Mouse (Mus musculus) heart, embryonic 10.5 days (tissue): ENCODE measurements around the gene Ttyh2. TPM values are rescaled to one million over a fixed set of nuclear protein-coding genes. Genes with fewer than 3 reads are reported as not detected.

Experiments
- DNase-seq: peaks from one replicate; pipeline ENCODE4 v3.0.0-alpha.2; 2017; ENCODE audit warnings: low spot score
- H3K27ac ChIP-seq: fragments of 300-500 bp; sonication (generic); 2 replicates; pipeline ENCODE4 v1.5.1; 2016; ENCODE audit warnings: mild to moderate bottlenecking
- H3K27me3 ChIP-seq: fragments of 300-500 bp; sonication (generic); 2 replicates; pipeline ENCODE4 v1.6.1; 2016; ENCODE audit warnings: mild to moderate bottlenecking; ENCODE audit not compliant: poor library complexity, insufficient read depth, severe bottlenecking
- H3K36me3 ChIP-seq: fragments of 300-500 bp; sonication (generic); 2 replicates; pipeline ENCODE4 v1.6.1; 2016; ENCODE audit warnings: mild to moderate bottlenecking, moderate library complexity
- H3K4me1 ChIP-seq: fragments of 300-500 bp; sonication (generic); 2 replicates; pipeline ENCODE4 v1.6.1; 2016; ENCODE audit warnings: mild to moderate bottlenecking
- H3K4me3 ChIP-seq: fragments of 300-500 bp; sonication (generic); 2 replicates; pipeline ENCODE4 v1.5.1; 2016; ENCODE audit warnings: mild to moderate bottlenecking, moderate library complexity
- H3K9me3 ChIP-seq: fragments of 300-500 bp; sonication (generic); 2 replicates; pipeline ENCODE4 v1.6.1; 2016; ENCODE audit warnings: mild to moderate bottlenecking, moderate library complexity
- WGBS: fragments of 180-500 bp; shearing (Covaris S2); methylation state at CpG from one replicate; pipeline ENCODE4 v1.1.7; 2016; 5-methylcytosine and 5-hydroxymethylcytosine counted together
- polyA plus RNA-seq: library from polyadenylated mRNA; unstranded; fragments of >200 nt; fragmentation: Nextera tagmentation; extraction: Ambion mirVana; gene quantifications from 2 replicates; pipeline ENCODE4 v1.2.1, GENCODE M21; 2016

Gene Ttyh2
- polyA plus RNA-seq, 1 experiment from 2014 or later: 4.8 TPM

DNA sequence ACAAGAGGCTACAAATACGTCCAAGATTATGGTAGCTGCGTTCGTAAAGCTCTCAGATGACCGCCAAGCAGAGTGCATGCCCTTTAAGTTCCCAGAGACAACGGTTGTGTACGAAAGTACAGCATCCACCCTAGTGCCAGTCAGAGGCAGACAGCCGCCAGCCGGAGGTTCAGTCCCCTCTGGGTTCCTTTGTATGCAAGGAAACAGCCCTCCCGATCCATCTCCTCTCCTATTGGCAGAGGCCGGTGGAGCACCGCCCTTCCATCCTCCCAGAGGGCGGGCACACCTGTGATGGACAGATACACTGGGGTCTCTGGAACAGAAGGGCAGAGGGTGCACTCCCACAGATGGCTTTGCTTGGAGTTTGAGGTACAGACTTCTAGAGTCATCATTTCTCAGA lies 33.0 kb upstream of the Ttyh2 start:
- DNase-seq: no peak
- 53% methylated on average over 12 of the region's 12 CpGs for WGBS
- no peaks in the 10 kb centered on the region for H3K9me3 ChIP-seq
- H3K27ac ChIP-seq: no peak overlapping the region
- H3K36me3 ChIP-seq: no peaks in the 10 kb centered on the region
- no peak overlapping the region for H3K4me3 ChIP-seq
- H3K4me1 ChIP-seq: peaks cover 15% of the 10 kb centered on the region
- peaks cover 42% of the 10 kb centered on the region for H3K27me3 ChIP-seq

DNA sequence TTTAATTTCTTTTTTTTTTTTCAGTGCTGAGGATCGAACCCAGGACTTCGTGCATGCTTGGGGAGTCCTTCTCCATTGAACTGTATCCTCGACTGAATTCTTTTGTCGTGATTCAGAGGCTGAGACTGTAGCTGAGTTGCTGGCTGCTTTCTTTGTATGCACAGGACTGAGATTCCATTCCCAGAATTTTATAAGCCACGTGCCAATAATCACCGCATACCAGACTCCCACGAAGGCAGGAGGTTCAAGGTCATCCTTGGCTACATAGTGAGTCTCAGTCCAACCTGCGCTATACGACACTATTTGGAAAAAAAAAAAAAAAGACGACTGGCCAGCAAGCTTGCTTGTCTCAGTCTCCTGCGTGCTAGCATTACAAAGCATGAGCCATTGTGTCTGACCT lies 32.3 kb upstream of the Ttyh2 start:
- H3K4me3 ChIP-seq: no peak overlapping the region
- DNase-seq: no peak
- H3K9me3 ChIP-seq: no peaks in the 10 kb centered on the region
- H3K27me3 ChIP-seq: peaks cover 35% of the 10 kb centered on the region
- H3K4me1 ChIP-seq: peaks cover 15% of the 10 kb centered on the region
- 77% methylated on average over 11 of the region's 11 CpGs for WGBS
- no peaks in the 10 kb centered on the region for H3K36me3 ChIP-seq
- no peak overlapping the region for H3K27ac ChIP-seq

DNA sequence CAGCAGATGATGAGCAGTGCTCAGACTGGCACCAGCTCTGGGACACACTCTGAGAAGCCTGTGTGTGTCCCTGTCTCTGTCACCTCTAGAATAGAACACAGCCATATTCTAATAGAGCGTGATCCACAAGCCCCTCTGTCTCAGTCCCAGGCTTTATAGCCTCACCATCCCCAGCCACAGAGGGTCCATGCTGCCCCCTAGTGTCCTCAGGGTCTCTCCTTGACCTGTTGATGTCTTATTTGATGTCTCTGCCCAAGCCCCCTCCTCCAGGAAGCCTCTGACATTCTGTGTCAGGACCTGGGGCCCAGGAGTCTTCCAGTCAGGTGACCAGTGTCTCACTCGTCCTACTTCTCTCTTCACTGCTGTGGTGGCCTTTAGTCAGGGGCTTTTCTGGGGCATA lies 31.1 kb upstream of the Ttyh2 start:
- H3K4me3 ChIP-seq: no peak overlapping the region
- 49% methylated on average over 2 of the region's 2 CpGs for WGBS

DNA sequence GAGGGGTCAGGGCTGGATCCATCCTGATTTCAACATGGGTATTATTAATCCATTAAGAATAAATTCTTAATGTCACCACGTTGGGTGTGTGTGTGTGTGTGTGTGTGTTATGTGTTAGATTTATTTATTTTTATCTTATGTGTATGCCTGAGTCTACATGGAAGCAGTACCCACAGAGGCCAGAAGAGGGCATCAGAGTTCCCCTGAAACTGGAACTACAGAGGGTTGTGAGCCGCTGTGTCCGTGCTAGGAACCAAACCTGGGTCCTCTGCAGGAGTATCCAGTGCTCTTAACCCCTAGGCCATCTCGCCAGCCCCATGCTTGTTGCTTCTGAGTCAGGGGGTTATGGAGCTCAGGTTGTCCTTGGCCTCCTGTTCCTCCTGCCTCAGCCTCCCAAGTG lies 25.7 kb upstream of the Ttyh2 start:
- 55% methylated on average over 4 of the region's 4 CpGs for WGBS
- 0 out of 2 replicates have a peak, but pooled peaks cover under 1% of the 10 kb centered on the region for H3K4me1 ChIP-seq
- no peaks in the 10 kb centered on the region for H3K9me3 ChIP-seq
- no peak overlapping the region for H3K4me3 ChIP-seq
- no peak overlapping the region for H3K27ac ChIP-seq
- H3K36me3 ChIP-seq: no peaks in the 10 kb centered on the region
- no peak for DNase-seq
- peaks cover 12% of the 10 kb centered on the region for H3K27me3 ChIP-seq

More for the DNA sequence above, 31.1 kb upstream of the Ttyh2 start:
- Histone ChIP-seq H3K27me3 (peaks cover 23% of the 10 kb centered on the region), H3K27ac (no peak overlapping the region), H3K36me3 (no peaks in the 10 kb centered on the region), H3K9me3 (no peaks in the 10 kb centered on the region), H3K4me1 (peaks cover 15% of the 10 kb centered on the region)
- DNase-seq: no peak

DNA sequence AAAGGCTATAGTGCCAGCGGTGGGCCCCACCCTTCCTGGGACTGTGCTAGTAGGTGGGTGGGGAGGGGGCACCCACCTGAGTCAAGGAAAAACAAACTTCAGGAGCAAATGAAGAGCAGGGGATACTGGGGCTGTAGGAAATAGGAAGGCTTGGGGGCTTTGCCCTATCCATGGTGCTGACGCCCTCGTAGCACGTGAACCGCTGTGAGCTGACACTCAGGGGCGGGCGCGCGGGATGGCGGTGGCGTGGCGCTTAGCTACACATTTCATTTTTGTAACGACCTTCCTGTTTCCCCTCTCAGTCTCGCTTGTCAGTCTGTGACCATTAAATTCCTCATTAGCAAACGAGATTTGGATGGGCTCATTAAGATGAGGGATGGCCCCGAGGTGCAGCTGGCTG lies 22.7 kb upstream of the Ttyh2 start:
- Histone ChIP-seq H3K4me1 (peaks cover 9% of the 10 kb centered on the region; the same call in 1 of the 2 replicates), H3K9me3 (no peaks in the 10 kb centered on the region), H3K27me3 (peaks cover 42% of the 10 kb centered on the region), H3K4me3 (no peak overlapping the region), H3K36me3 (no peaks in the 10 kb centered on the region), H3K27ac (no peak overlapping the region)
- no peak for DNase-seq
- 5% methylated on average over 16 of the region's 16 CpGs for WGBS

DNA sequence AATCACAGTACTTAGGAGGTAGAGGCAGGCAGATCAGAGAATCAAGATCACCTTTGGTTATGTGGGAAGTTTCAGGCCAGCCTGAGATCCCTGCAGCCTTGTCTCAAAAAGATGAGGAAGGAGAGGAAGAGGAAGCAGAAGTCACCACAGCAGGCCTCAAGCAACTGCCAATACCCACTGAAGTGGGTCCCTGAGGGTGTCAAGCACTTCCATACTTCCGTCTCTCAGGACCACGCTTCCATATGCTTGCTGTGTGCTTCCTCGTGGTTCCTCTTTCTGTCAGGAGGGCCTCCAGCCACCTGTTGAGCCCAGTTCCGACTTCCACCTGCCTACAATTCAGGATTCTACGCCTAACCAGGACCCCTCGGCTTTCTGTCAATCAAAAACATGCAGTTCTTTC lies 21.6 kb upstream of the Ttyh2 start:
- 81% methylated on average over 6 of the region's 6 CpGs for WGBS

DNA sequence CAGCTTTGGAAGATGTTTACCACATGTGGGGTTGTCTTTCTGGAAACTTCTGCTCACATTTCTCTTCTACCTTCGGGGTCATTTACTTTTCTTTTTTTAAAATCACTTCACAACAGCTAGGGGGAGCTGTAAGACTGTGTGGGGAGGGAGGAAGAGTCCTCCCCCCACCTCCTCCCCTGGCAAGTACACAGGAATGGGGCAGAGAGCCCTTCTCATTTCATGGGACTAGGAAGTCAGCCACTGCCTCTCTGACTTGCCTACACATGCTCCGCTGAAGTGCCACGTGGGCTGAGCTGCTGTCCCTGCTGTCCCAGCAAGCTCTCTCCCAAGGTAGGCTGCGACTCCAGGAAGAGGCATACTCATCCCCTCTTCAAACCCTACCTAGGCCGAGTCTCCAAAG lies 20.7 kb upstream of the Ttyh2 start:
- H3K36me3 ChIP-seq: no peaks in the 10 kb centered on the region
- H3K27me3 ChIP-seq: peaks cover 44% of the 10 kb centered on the region
- WGBS: 57% methylated on average over 5 of the region's 5 CpGs
- DNase-seq: no peak
- no peak overlapping the region for H3K4me3 ChIP-seq
- H3K4me1 ChIP-seq: peaks cover 9% of the 10 kb centered on the region; the same call in 1 of the 2 replicates
- H3K27ac ChIP-seq: no peak overlapping the region
- H3K9me3 ChIP-seq: no peaks in the 10 kb centered on the region

More for the DNA sequence above, 21.6 kb upstream of the Ttyh2 start:
- H3K27me3 ChIP-seq: peaks cover 44% of the 10 kb centered on the region
- H3K9me3 ChIP-seq: no peaks in the 10 kb centered on the region
- no peaks in the 10 kb centered on the region for H3K36me3 ChIP-seq
- H3K4me1 ChIP-seq: peaks cover 9% of the 10 kb centered on the region; the same call in 1 of the 2 replicates
- no peak overlapping the region for H3K27ac ChIP-seq
- H3K4me3 ChIP-seq: no peak overlapping the region
- DNase-seq: no peak

DNA sequence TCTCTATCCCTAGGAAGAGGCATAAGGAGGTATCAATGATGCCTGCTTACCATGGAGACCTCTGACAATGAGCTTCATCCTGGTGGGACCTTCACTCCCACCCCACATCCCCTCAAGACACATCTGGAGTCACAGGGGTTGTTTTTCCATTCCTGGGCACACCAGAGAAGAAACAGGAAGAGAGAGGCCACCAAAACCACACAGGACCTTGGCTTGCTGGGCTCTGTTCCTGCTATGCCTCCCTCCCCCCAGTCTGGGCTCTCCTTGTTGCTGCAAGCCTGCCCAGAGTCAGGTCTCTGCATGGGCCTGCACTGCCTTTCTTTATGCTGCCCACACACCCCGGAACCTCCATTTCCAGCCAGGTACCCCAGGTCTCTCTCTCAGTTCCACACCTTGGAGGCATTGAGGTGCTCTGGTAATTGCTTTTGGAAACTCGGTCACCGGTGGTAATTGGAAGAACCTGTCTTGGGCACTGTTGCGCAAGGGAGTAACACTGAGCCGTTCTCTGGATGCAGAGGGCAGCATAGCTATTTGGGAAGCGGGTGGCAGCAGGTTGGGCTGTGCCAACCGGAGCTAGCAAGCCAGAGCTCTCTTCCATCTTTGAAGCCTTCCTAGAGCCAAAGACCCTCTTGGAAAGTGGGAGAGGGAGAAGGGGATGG lies 19.8 kb upstream of the Ttyh2 start:
- peaks cover 44% of the 10 kb centered on the region for H3K27me3 ChIP-seq
- H3K4me1 ChIP-seq: peaks cover 9% of the 10 kb centered on the region; the same call in 1 of the 2 replicates
- DNase-seq: no peak
- H3K9me3 ChIP-seq: no peaks in the 10 kb centered on the region
- H3K4me3 ChIP-seq: no peak overlapping the region
- no peaks in the 10 kb centered on the region for H3K36me3 ChIP-seq
- no peak overlapping the region for H3K27ac ChIP-seq
- 75% methylated on average over 7 of the region's 7 CpGs for WGBS

DNA sequence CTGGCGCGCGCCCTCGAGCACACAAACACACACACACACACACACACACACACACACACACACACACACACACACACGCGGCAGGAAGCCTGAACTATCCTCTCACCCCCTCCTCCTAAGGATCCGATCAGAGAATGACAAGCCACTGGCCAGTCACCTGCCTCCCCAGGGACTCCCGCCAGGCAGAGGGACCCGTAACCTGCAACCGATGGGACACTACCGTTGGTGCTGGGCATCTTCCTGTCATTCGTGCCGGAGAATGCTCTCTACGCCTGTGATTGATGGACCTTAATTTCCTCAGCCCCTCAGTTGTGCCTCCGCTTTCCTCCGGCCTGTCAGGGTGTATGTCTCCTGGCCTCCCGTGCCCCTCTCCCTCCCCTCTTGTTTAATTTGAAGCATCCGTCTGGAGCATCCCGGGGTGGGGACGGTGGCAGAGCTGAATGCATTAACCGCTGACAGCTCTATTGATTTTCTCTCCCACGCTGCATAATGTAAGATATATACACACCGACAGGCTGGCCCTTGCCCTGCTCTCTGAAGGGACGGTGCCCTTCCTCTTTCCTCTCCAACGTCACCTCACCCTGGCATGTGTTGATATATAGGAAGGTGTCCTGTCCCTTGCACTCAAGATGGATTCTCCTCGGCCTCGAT lies 18.1 kb upstream of the Ttyh2 start:
- WGBS: 45% methylated on average over 25 of the region's 27 CpGs
- H3K9me3 ChIP-seq: no peaks in the 10 kb centered on the region
- no peak for DNase-seq
- no peak overlapping the region for H3K27ac ChIP-seq
- peaks cover 45% of the 10 kb centered on the region for H3K27me3 ChIP-seq
- peaks cover 9% of the 10 kb centered on the region; the same call in 1 of the 2 replicates for H3K4me1 ChIP-seq
- H3K4me3 ChIP-seq: no peak overlapping the region
- no peaks in the 10 kb centered on the region for H3K36me3 ChIP-seq

DNA sequence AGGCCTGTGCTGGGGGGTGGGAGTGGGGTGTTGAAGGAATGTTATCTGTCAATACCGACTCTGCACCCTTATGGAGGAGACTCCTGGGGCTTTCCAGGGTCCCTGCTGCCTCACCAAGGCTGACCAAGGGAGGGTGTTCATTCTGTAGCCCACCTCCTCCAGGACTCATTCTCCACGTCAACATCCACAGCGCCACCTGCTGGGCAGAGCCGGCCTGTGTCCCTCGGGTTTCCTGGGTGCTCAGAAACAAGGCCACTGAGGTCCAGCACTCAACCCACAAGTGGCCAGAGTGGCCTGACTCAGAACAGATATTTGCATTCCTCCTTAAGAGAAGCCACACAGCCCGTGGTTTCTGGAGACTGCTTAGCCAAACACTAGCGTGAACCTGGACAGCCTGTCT lies 17.5 kb upstream of the Ttyh2 start:
- no peak for DNase-seq
- WGBS: 12% methylated on average over 7 of the region's 7 CpGs
- peaks cover 9% of the 10 kb centered on the region; the same call in 1 of the 2 replicates for H3K4me1 ChIP-seq

DNA sequence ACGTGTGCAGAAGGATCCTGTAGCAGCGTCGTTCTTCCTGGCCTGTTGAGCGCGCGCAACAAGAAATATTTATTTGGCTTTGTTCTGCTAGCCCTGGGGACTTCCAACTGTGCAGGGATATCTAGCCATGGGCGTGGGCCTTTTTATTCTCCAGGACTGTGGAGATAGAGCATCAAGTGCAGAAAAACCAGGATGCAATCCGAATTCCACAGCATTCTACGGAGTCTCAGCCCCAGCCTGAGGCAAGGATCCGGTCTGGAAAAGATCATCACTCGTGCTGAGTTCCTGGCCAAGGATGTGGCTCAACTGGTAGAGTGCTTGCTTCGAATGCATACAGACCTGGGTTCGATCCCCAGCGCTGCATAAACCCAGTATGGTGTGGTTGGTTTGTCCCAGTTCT lies 13.1 kb upstream of the Ttyh2 start:
- no peak overlapping the region for H3K27ac ChIP-seq
- peaks cover 34% of the 10 kb centered on the region for H3K27me3 ChIP-seq
- no peak for DNase-seq
- no peaks in the 10 kb centered on the region for H3K9me3 ChIP-seq
- WGBS: 85% methylated on average over 14 of the region's 14 CpGs
- peaks cover 2% of the 10 kb centered on the region; the same call in 1 of the 2 replicates for H3K4me1 ChIP-seq
- no peaks in the 10 kb centered on the region for H3K36me3 ChIP-seq
- no peak overlapping the region for H3K4me3 ChIP-seq

More for the DNA sequence above, 17.5 kb upstream of the Ttyh2 start:
- no peaks in the 10 kb centered on the region for H3K36me3 ChIP-seq
- no peaks in the 10 kb centered on the region for H3K9me3 ChIP-seq
- H3K27me3 ChIP-seq: peaks cover 46% of the 10 kb centered on the region
- no peak overlapping the region for H3K4me3 ChIP-seq
- H3K27ac ChIP-seq: no peak overlapping the region

DNA sequence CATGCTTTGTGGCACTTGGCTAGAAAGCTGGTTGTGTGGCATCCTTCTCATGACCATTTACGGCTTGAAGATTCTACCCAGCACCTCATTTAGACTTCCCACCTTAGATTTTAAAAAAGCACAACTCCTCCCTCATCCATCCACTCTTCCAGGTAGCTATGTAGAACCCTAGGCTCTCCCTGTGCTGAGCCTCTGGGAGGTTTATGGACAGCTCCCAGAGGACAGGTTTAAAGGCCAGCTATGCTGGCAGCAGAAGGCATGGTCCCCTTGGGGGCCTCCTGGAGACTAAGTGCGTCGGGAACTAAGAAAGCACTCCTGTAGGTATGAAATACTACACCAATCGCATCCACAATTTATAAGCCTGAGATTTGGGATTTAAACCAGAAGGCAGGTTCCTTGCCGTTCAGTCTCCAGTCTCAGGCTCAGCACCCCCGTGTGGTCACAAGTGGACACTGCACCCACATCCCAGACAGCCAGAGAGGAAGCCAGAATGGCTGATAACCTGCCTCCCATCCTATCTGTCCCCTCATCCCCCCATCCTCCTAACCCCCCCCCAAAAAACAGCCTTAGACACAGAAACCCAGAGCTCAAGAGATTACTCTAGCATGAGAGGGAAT lies 12.4 kb upstream of the Ttyh2 start:
- DNase-seq: no peak
- 31% methylated on average over 6 of the region's 6 CpGs for WGBS
- peaks cover 27% of the 10 kb centered on the region for H3K27me3 ChIP-seq
- no peak overlapping the region for H3K4me3 ChIP-seq
- no peaks in the 10 kb centered on the region for H3K36me3 ChIP-seq
- no peak overlapping the region for H3K27ac ChIP-seq
- no peaks in the 10 kb centered on the region for H3K4me1 ChIP-seq
- H3K9me3 ChIP-seq: no peaks in the 10 kb centered on the region

DNA sequence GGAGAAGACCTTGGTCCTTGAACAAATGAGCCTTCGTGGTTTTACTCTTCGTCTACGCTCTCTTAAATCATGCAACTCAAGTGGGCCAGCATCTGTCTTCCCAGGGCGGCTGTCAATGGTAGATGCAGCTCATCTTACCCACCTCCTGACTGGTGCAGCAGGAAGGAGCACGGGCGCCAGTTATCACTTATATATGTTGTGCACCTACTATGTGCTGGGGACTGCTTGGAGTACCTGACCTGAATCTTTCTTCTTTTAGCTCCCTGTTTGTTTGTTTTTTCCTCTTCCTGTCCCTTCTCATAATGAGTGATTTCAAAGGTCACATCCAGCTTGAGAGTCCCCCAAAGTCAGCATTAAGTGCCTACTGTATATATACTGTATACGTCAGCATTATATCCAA lies 11.1 kb upstream of the Ttyh2 start:
- no peak overlapping the region for H3K4me3 ChIP-seq
- no peaks in the 10 kb centered on the region for H3K9me3 ChIP-seq
- no peak overlapping the region for H3K27ac ChIP-seq
- no peaks in the 10 kb centered on the region for H3K36me3 ChIP-seq
- no peak for DNase-seq
- WGBS: 77% methylated on average over 7 of the region's 7 CpGs
- peaks cover 27% of the 10 kb centered on the region for H3K27me3 ChIP-seq
- H3K4me1 ChIP-seq: no peaks in the 10 kb centered on the region
